Mouse (Mus musculus): ENCODE measurements around the gene Scin.

DNA sequence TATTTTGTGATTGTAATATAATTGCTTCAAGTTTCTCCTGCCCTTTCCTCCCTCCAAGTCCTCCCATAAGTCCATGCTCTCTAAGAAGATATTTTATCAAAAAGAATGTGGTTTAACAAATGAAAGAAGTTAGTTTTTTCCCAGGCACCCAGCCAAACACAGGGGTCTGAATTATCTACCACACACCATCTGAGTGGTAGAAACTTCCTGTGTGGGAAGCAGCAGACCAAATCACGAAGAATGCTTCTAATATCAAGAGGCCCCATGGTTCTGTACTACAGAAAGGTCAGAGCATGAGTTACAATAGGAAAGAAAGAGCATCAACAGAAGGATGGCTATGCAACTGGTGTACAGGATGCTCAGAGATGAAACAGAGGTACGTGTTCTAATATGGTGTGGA lies 25.9 kb downstream of the Scin start:
- TF ChIP-seq POLR2A (IDR thresholded peaks at IDR 0.05; ENCODE audit: control insufficient read depth, low read depth, low read length) (no peak), CTCF (IDR thresholded peaks at IDR 0.05; ENCODE audit: control insufficient read depth, insufficient read depth, insufficient replicate concordance, low read depth, low read length) (no peak)

All from testis, adult 2 months (tissue).